Mouse (Mus musculus): ENCODE measurements at regions not wholly inside any gene's neighbourhood (a gene's known extent, or its start where the extent isn't known, plus 50 kb on each side); places are given as distances from the start of the nearest gene placed in this dataset.

- TF ChIP-seq CTCF (conservative IDR thresholded peaks at IDR 0.05 in 1 of 2, IDR thresholded peaks at IDR 0.05 in 1 of 2; ENCODE audit: low read depth in 2 of 2, low read length in 2 of 2) (no peak), ZNF384 (IDR thresholded peaks at IDR 0.05; ENCODE audit: low read depth, low read length) (no peak), MAZ (IDR thresholded peaks at IDR 0.05; ENCODE audit: low read depth, low read length) (no peak), GABPA (IDR thresholded peaks at IDR 0.05; ENCODE audit: insufficient replicate concordance, low read depth, low read length) (no peak), CHD2 (IDR thresholded peaks at IDR 0.05; ENCODE audit: low read length) (no peak), ZKSCAN1 (IDR thresholded peaks at IDR 0.05; ENCODE audit: borderline replicate concordance, low read depth, low read length) (no peak), POLR2AphosphoS2 (IDR thresholded peaks at IDR 0.05; ENCODE audit: low read depth, low read length) (no peak)
These were observed 67.2 kb upstream of the Gramd1b start for GRCm38 (mm10) chr9:40598431-40598831.
